Mouse (Mus musculus) ES-E14 (cell line): ENCODE results near the gene Lrrc1. TPM values are rescaled to one million over a fixed set of nuclear protein-coding genes. Genes with fewer than 3 reads are reported as not detected.
"Not testable (repeated sequence)": the region's sequence is repeated elsewhere in the genome, so short reads cannot be mapped to it uniquely, and the experiment has no call there.

Experiments used
- DNase-seq: peaks from one replicate; pipeline ENCODE4 v3.0.0-alpha.2; 2013; ENCODE audit warnings: low read depth, low spot score
- H3K27ac ChIP-seq: 2 replicates; pipeline ENCODE4 v1.5.1; 2012; ENCODE audit warnings: low read depth, mild to moderate bottlenecking, low read length, moderate library complexity, mixed read lengths; ENCODE audit not compliant: poor library complexity, insufficient read depth, severe bottlenecking
- H3K36me3 ChIP-seq: 2 replicates; pipeline ENCODE4 v1.6.1; 2012; ENCODE audit warnings: mild to moderate bottlenecking, low read length, moderate library complexity, mixed read lengths; ENCODE audit not compliant: control insufficient read depth, poor library complexity, insufficient read depth, severe bottlenecking
- H3K4me1 ChIP-seq, 2 experiments: fragments of 150-350 bp in 1 of 2; sonication (generic) in 1 of 2; 2 replicates each; pipeline ENCODE4 v1.6.1; 2012; ENCODE audit warnings: low read length in 2 of 2, mild to moderate bottlenecking in 1 of 2, mixed read lengths in 1 of 2; ENCODE audit not compliant: control insufficient read depth in 2 of 2, insufficient read depth in 2 of 2, poor library complexity in 1 of 2
- H3K4me3 ChIP-seq, 2 experiments: fragments of 150-350 bp in 1 of 2; sonication (generic) in 1 of 2; 2 replicates each; pipeline ENCODE4 v1.5.1; 2012; ENCODE audit warnings: low read length in 2 of 2, low read depth in 1 of 2, mild to moderate bottlenecking in 1 of 2, mixed read lengths in 1 of 2; ENCODE audit not compliant: insufficient read depth in 1 of 2, poor library complexity in 1 of 2, severe bottlenecking in 1 of 2
- H3K9ac ChIP-seq: 2 replicates; pipeline ENCODE4 v1.6.1; 2012; ENCODE audit warnings: low read depth, mild to moderate bottlenecking, low read length, mixed read lengths; ENCODE audit not compliant: poor library complexity, insufficient read depth, severe bottlenecking
- H3K9me3 ChIP-seq: fragments of 150-350 bp; sonication (generic); 2 replicates; pipeline ENCODE4 v1.6.1; 2012; ENCODE audit warnings: low read depth, mild to moderate bottlenecking, low read length; ENCODE audit not compliant: control insufficient read depth, insufficient read depth
- CHD2 ChIP-seq: IDR thresholded peaks from 2 replicates; pipeline ENCODE4 v1.6.1; 2014; ENCODE audit warnings: mild to moderate bottlenecking, low read depth, low read length, inconsistent platforms
- HCFC1 ChIP-seq: IDR thresholded peaks from 2 replicates; pipeline ENCODE4 v1.6.1; 2012; ENCODE audit warnings: low read length, inconsistent platforms, borderline replicate concordance; ENCODE audit not compliant: insufficient read depth
- MAFK ChIP-seq: IDR thresholded peaks from 2 replicates; pipeline ENCODE4 v1.6.1; 2014; ENCODE audit warnings: mild to moderate bottlenecking, low read depth, low read length, inconsistent platforms; ENCODE audit not compliant: insufficient read depth
- ZC3H11A ChIP-seq: IDR thresholded peaks from 2 replicates; pipeline ENCODE4 v1.6.1; 2012; ENCODE audit warnings: low read depth, mild to moderate bottlenecking, inconsistent platforms, low read length, borderline replicate concordance
- ZNF384 ChIP-seq: IDR thresholded peaks from 2 replicates; pipeline ENCODE4 v1.6.1; 2012; ENCODE audit warnings: low read depth, low read length, inconsistent platforms
- in situ Hi-C, 2 experiments: fragments of 600-800 bp; cut with MboI; formaldehyde crosslinking; loops; one replicate each; pipeline ENCODE4 v1.15.1; 2025; ENCODE audit warnings: low sequenced_read_pairs in 2 of 2, inconsistent platforms in 1 of 2; ENCODE audit not compliant: unreplicated experiment in 2 of 2
- total RNA-seq: library from RNA; depleted of rRNA; stranded (reverse); fragments of 300-350 nt; gene quantifications from 2 replicates; pipeline ENCODE4 v1.2.3, GENCODE M21; 2012

Gene Lrrc1
- total RNA-seq, 1 experiment = 7.7 TPM

GRCm38 (mm10) chr9:77577409-77577808 lies 32.7 kb upstream of the Lrrc1 start:
- in situ Hi-C loops = no loop called here
- TF ChIP-seq HCFC1 = no peak
- TF ChIP-seq CHD2 = no peak
- TF ChIP-seq ZC3H11A = no peak
- no peak for TF ChIP-seq ZNF384
- no peak for TF ChIP-seq MAFK

GRCm38 (mm10) chr9:77576320-77576719 lies 31.6 kb upstream of the Lrrc1 start:
- Histone ChIP-seq H3K36me3 (no peaks in the 10 kb centered on the region), H3K9me3 (no peaks in the 10 kb centered on the region), H3K4me3 (no peak overlapping the region), H3K27ac (no peak overlapping the region), H3K4me1 (no peaks in the 10 kb centered on the region), H3K9ac (no peak overlapping the region)
- TF ChIP-seq MAFK = no peak
- no peak for TF ChIP-seq ZNF384
- TF ChIP-seq ZC3H11A = no peak
- no peak for TF ChIP-seq HCFC1
- TF ChIP-seq CHD2 = no peak
- no peak for DNase-seq
- in situ Hi-C loops = no loop called here

More at GRCm38 (mm10) chr9:77577409-77577808, 32.7 kb upstream of the Lrrc1 start:
- H3K9me3 ChIP-seq = no peaks in the 10 kb centered on the region
- H3K27ac ChIP-seq = no peak overlapping the region
- H3K36me3 ChIP-seq = no peaks in the 10 kb centered on the region
- no peak overlapping the region for H3K9ac ChIP-seq
- H3K4me1 ChIP-seq = no peaks in the 10 kb centered on the region
- no peak for DNase-seq
- H3K4me3 ChIP-seq = no peak overlapping the region

GRCm38 (mm10) chr9:77574996-77575395 lies 30.3 kb upstream of the Lrrc1 start:
- H3K27ac ChIP-seq, in situ Hi-C loops, H3K4me1 ChIP-seq, H3K9me3 ChIP-seq, DNase-seq, H3K4me3 ChIP-seq, H3K9ac ChIP-seq, H3K36me3 ChIP-seq: not testable (repeated sequence)

- H3K9ac ChIP-seq = no peak overlapping the region
- no peaks in the 10 kb centered on the region for H3K36me3 ChIP-seq
- no peak overlapping the region for H3K27ac ChIP-seq
- H3K9me3 ChIP-seq = no peaks in the 10 kb centered on the region
- no peak for DNase-seq
- TF ChIP-seq ZNF384 (no peak), MAFK (no peak), HCFC1 (no peak), ZC3H11A (no peak), CHD2 (no peak)
- H3K4me3 ChIP-seq = no peak overlapping the region
- H3K4me1 ChIP-seq = no peaks in the 10 kb centered on the region
- in situ Hi-C loops = no loop called here
Observed at GRCm38 (mm10) chr9:77571851-77572250, 27.2 kb upstream of the Lrrc1 start.

- Histone ChIP-seq H3K27ac (no peak overlapping the region), H3K4me1 (no peaks in the 10 kb centered on the region), H3K4me3 (no peak overlapping the region), H3K9me3 (no peaks in the 10 kb centered on the region), H3K9ac (no peak overlapping the region), H3K36me3 (no peaks in the 10 kb centered on the region)
- in situ Hi-C loops = no loop called here
- TF ChIP-seq MAFK = no peak
- TF ChIP-seq CHD2 = no peak
- TF ChIP-seq HCFC1 = no peak
- TF ChIP-seq ZNF384 = no peak
- TF ChIP-seq ZC3H11A = no peak
- no peak for DNase-seq
Observed at GRCm38 (mm10) chr9:77568789-77569506, 24.3 kb upstream of the Lrrc1 start.
